Mouse (Mus musculus) CH12.LX (cell line): ENCODE measurements around the gene Ston1. TPM values are rescaled to one million over a fixed set of nuclear protein-coding genes. Genes with fewer than 3 reads are reported as not detected.

Experiments
- DNase-seq: peaks from one replicate; pipeline ENCODE4 v3.0.0-alpha.2; 2013; ENCODE audit errors: extremely low read depth
- H3K27ac ChIP-seq: 2 replicates; pipeline ENCODE4 v1.5.1; 2012; ENCODE audit warnings: low read depth, mild to moderate bottlenecking, control low read depth, moderate library complexity; ENCODE audit not compliant: insufficient read depth
- H3K27me3 ChIP-seq: replicated peaks from 2 replicates; pipeline ENCODE3; 2012; ENCODE audit warnings: inconsistent platforms
- H3K36me3 ChIP-seq, 2 experiments: replicated peaks in 1 of 2; 2 replicates each; pipeline versions ENCODE3 to v1.6.1; 2012; ENCODE audit warnings: inconsistent platforms in 1 of 2, low read length in 1 of 2, mild to moderate bottlenecking in 1 of 2, mixed read lengths in 1 of 2, moderate library complexity in 1 of 2; ENCODE audit not compliant: control insufficient read depth in 1 of 2, insufficient read depth in 1 of 2
- H3K4me1 ChIP-seq, 2 experiments: 2 replicates each; pipeline ENCODE4 v1.6.1; 2012; ENCODE audit warnings: inconsistent platforms in 1 of 2, moderate library complexity in 1 of 2; ENCODE audit not compliant: insufficient read depth in 2 of 2, control insufficient read depth in 1 of 2
- H3K4me2 ChIP-seq: 2 replicates; pipeline ENCODE4 v1.6.1; 2012; ENCODE audit warnings: low read depth, mild to moderate bottlenecking, control low read depth; ENCODE audit not compliant: poor library complexity, insufficient read depth, severe bottlenecking
- H3K4me3 ChIP-seq, 3 experiments: fragments of 150-350 bp in 1 of 3; sonication (generic) in 1 of 3; replicated peaks in 1 of 3; 2 replicates each; pipeline versions ENCODE3 to v1.5.1; 2011 to 2012; ENCODE audit warnings: low read depth in 2 of 3, low read length in 2 of 3, mild to moderate bottlenecking in 2 of 3, moderate library complexity in 2 of 3, control low read depth in 1 of 3, improper control_type of control experiment in 1 of 3, inconsistent platforms in 1 of 3, mixed read lengths in 1 of 3; ENCODE audit not compliant: poor library complexity in 1 of 3
- H3K79me2 ChIP-seq: replicated peaks from 2 replicates; pipeline ENCODE4 v1.6.1; 2012; ENCODE audit warnings: mild to moderate bottlenecking, moderate library complexity; ENCODE audit not compliant: control insufficient read depth, poor library complexity, insufficient read depth, severe bottlenecking; ENCODE audit errors: extremely low read depth
- H3K9ac ChIP-seq: 2 replicates; pipeline ENCODE4 v1.6.1; 2012; ENCODE audit warnings: low read depth, mild to moderate bottlenecking, control low read depth, moderate library complexity; ENCODE audit not compliant: insufficient read depth
- H3K9me3 ChIP-seq: replicated peaks from 2 replicates; pipeline ENCODE3; 2012; ENCODE audit warnings: low read length, inconsistent platforms, mixed read lengths
- BHLHE40 ChIP-seq: IDR thresholded peaks from 2 replicates; pipeline ENCODE4 v1.6.1; 2011; ENCODE audit warnings: mild to moderate bottlenecking, low read depth, low read length, improper control_type of control experiment
- CHD2 ChIP-seq: IDR thresholded peaks from 2 replicates; pipeline ENCODE4 v1.6.1; 2011; ENCODE audit warnings: low read length, improper control_type of control experiment
- GABPA ChIP-seq: IDR thresholded peaks from 2 replicates; pipeline ENCODE4 v1.6.1; 2012; ENCODE audit warnings: low read depth, low read length, improper control_type of control experiment, inconsistent platforms; ENCODE audit not compliant: insufficient replicate concordance
- HCFC1 ChIP-seq: IDR thresholded peaks from 2 replicates; pipeline ENCODE4 v1.6.1; 2012; ENCODE audit warnings: low read depth, mild to moderate bottlenecking, inconsistent platforms, low read length, improper control_type of control experiment
- JUN ChIP-seq: IDR thresholded peaks from 2 replicates; pipeline ENCODE4 v1.6.1; 2011; ENCODE audit warnings: low read depth, mild to moderate bottlenecking, low read length, improper control_type of control experiment, moderate library complexity; ENCODE audit not compliant: insufficient read depth
- JUND ChIP-seq: conservative IDR thresholded peaks from 2 replicates; pipeline ENCODE4 v1.6.1; 2011; ENCODE audit warnings: low read depth, low read length, improper control_type of control experiment
- KAT2A ChIP-seq: IDR thresholded peaks from 2 replicates; pipeline ENCODE4 v1.6.1; 2012; ENCODE audit warnings: low read length, improper control_type of control experiment, inconsistent platforms; ENCODE audit not compliant: insufficient replicate concordance
- MAFK ChIP-seq: IDR thresholded peaks from 2 replicates; pipeline ENCODE4 v1.6.1; 2011; ENCODE audit warnings: low read length, improper control_type of control experiment; ENCODE audit not compliant: insufficient replicate concordance
- MAX ChIP-seq: IDR thresholded peaks from 2 replicates; pipeline ENCODE4 v1.6.1; 2011; ENCODE audit warnings: low read length, improper control_type of control experiment
- MEF2A ChIP-seq: IDR thresholded peaks from 2 replicates; pipeline ENCODE4 v1.6.1; 2014; ENCODE audit warnings: low read depth, mild to moderate bottlenecking, inconsistent platforms, low read length, improper control_type of control experiment, borderline replicate concordance
- MXI1 ChIP-seq: IDR thresholded peaks from 2 replicates; pipeline ENCODE4 v1.6.1; 2011; ENCODE audit warnings: mild to moderate bottlenecking, low read depth, low read length, improper control_type of control experiment
- NRF1 ChIP-seq: IDR thresholded peaks from 2 replicates; pipeline ENCODE4 v1.6.1; 2014; ENCODE audit warnings: low read depth, mild to moderate bottlenecking, inconsistent platforms, low read length, improper control_type of control experiment, moderate library complexity
- PAX5 ChIP-seq: IDR thresholded peaks from 2 replicates; pipeline ENCODE4 v1.6.1; 2012; ENCODE audit warnings: low read length, inconsistent platforms, mixed read lengths
- POLR2A ChIP-seq: IDR thresholded peaks from 2 replicates; pipeline ENCODE4 v1.6.1; 2011; ENCODE audit warnings: low read depth, mild to moderate bottlenecking, improper control_type of control experiment, low read length
- RAD21 ChIP-seq: IDR thresholded peaks from 2 replicates; pipeline ENCODE4 v1.6.1; 2011; ENCODE audit warnings: low read depth, mild to moderate bottlenecking, low read length, improper control_type of control experiment, moderate library complexity
- RCOR1 ChIP-seq: conservative IDR thresholded peaks from 2 replicates; pipeline ENCODE4 v1.6.1; 2012; ENCODE audit warnings: low read depth, mild to moderate bottlenecking, inconsistent platforms, low read length, improper control_type of control experiment
- TBP ChIP-seq: conservative IDR thresholded peaks from 2 replicates; pipeline ENCODE4 v1.6.1; 2011; ENCODE audit warnings: low read depth, low read length, improper control_type of control experiment
- TCF12 ChIP-seq: IDR thresholded peaks from 2 replicates; pipeline ENCODE4 v1.6.1; 2014; ENCODE audit warnings: low read depth, mild to moderate bottlenecking, inconsistent platforms, low read length, improper control_type of control experiment
- USF1 ChIP-seq: IDR thresholded peaks from 2 replicates; pipeline ENCODE4 v1.6.1; 2014; ENCODE audit warnings: low read depth, mild to moderate bottlenecking, inconsistent platforms, low read length, improper control_type of control experiment
- USF2 ChIP-seq: conservative IDR thresholded peaks from 2 replicates; pipeline ENCODE4 v1.6.1; 2011; ENCODE audit warnings: low read depth, low read length, improper control_type of control experiment
- ZC3H11A ChIP-seq: IDR thresholded peaks from 2 replicates; pipeline ENCODE4 v1.6.1; 2012; ENCODE audit warnings: low read depth, mild to moderate bottlenecking, inconsistent platforms, low read length, improper control_type of control experiment
- ZKSCAN1 ChIP-seq: IDR thresholded peaks from 2 replicates; pipeline ENCODE4 v1.6.1; 2012; ENCODE audit warnings: low read depth, inconsistent platforms, low read length, improper control_type of control experiment, borderline replicate concordance
- ZNF384 ChIP-seq: IDR thresholded peaks from 2 replicates; pipeline ENCODE4 v1.6.1; 2012; ENCODE audit warnings: low read depth, low read length, improper control_type of control experiment, inconsistent platforms
- dilution Hi-C: fragments of 300-500 bp; cut with MboI; formaldehyde crosslinking; loops from 2 replicates; pipeline ENCODE4 v1.14.3; 2020; ENCODE audit warnings: low sequenced_read_pairs; ENCODE audit not compliant: extremely low pct_unique_long_range_greater_than_20kb, extremely low pct_ligation_motif_present
- in situ Hi-C: fragments of 300-500 bp; cut with MboI; formaldehyde crosslinking; loops from 3 replicates; pipeline ENCODE4 v1.14.3; 2019; ENCODE audit warnings: low sequenced_read_pairs, low pct_ligation_motif_present, low pct_unique_long_range_greater_than_20kb, mixed read lengths
- polyA plus RNA-seq: library from polyadenylated mRNA; unstranded; fragments of >175 nt; gene quantifications from 2 replicates; pipeline ENCODE4 v1.2.1, GENCODE M21; 2012; ENCODE audit warnings: low read depth; ENCODE audit not compliant: insufficient read length
- total RNA-seq, 2 experiments: library from RNA; depleted of rRNA; stranded (reverse); fragments of 300-350 nt in 1 of 2; fragments of >200 nt in 1 of 2; gene quantifications; 2 replicates each; pipeline ENCODE4 v1.2.3; 2012 to 2014

The Ston1 gene
- total and polyA plus RNA-seq, 3 experiments: 0.98 to 6.0 (median 1.1) TPM

- no peak overlapping the region for H3K9ac ChIP-seq
- H3K4me1 ChIP-seq: peaks cover 0 to 9% of the 10 kb centered on the region in 2 experiments; a peak in 2 of 4 replicates
- dilution Hi-C loops: no loop called here
- no peak overlapping the region for H3K27ac ChIP-seq
- peaks cover 0 to 18% of the 10 kb centered on the region in 2 experiments for H3K36me3 ChIP-seq
- H3K9me3 ChIP-seq: no peaks in the 10 kb centered on the region
- no peak overlapping the region for H3K4me2 ChIP-seq
- no peaks in the 10 kb centered on the region for H3K79me2 ChIP-seq
- TF ChIP-seq MXI1 (no peak), ZC3H11A (no peak), ZNF384 (no peak), MEF2A (no peak)
- no peaks in the 10 kb centered on the region for H3K27me3 ChIP-seq
- DNase-seq: no peak
- H3K4me3 ChIP-seq: no peak overlapping the region
- in situ Hi-C loops: loop anchor here (10.0 to 25.0 kb wide), 2 partner anchors 108 to 370 kb away; no protein-coding TSS in a partner anchor
Observed at GRCm38 (mm10) chr17:88632631-88633030, 35.1 kb downstream of the Ston1 start.

- Histone ChIP-seq H3K4me1 (peaks cover 0 to 4% of the 10 kb centered on the region in 2 experiments; a peak in 2 of 4 replicates), H3K36me3 (peaks cover 0 to 23% of the 10 kb centered on the region in 2 experiments), H3K4me3 (no peak overlapping the region), H3K4me2 (no peak overlapping the region), H3K27me3 (no peaks in the 10 kb centered on the region), H3K79me2 (no peaks in the 10 kb centered on the region), H3K9ac (no peak overlapping the region), H3K27ac (no peak overlapping the region), H3K9me3 (no peaks in the 10 kb centered on the region)
- TF ChIP-seq GABPA (no peak), POLR2A (no peak)
- in situ Hi-C loops (loop anchor here (10.0 to 25.0 kb wide), 2 partner anchors 111 to 374 kb away; no protein-coding TSS in a partner anchor), dilution Hi-C loops (no loop called here)
- no peak for DNase-seq
Observed at GRCm38 (mm10) chr17:88636076-88636475, 38.6 kb downstream of the Ston1 start.

GRCm38 (mm10) chr17:88636587-88636986, 39.1 kb downstream of the Ston1 start:
- TF ChIP-seq CHD2 (no peak), NRF1 (no peak), USF2 (no peak), RCOR1 (no peak), HCFC1 (no peak), RAD21 (no peak), ZKSCAN1 (no peak), KAT2A (no peak), TBP (no peak), MAFK (no peak), JUND (no peak), JUN (no peak), MAX (no peak), BHLHE40 (no peak), PAX5 (no peak), MXI1 (no peak), MEF2A (no peak), USF1 (no peak), TCF12 (no peak), ZC3H11A (no peak)
- Histone ChIP-seq H3K9me3 (no peaks in the 10 kb centered on the region), H3K4me2 (no peak overlapping the region), H3K27me3 (no peaks in the 10 kb centered on the region), H3K36me3 (peaks cover 0 to 23% of the 10 kb centered on the region in 2 experiments), H3K4me1 (peaks cover 0 to 4% of the 10 kb centered on the region in 2 experiments; a peak in 2 of 4 replicates), H3K27ac (no peak overlapping the region), H3K79me2 (no peaks in the 10 kb centered on the region), H3K9ac (no peak overlapping the region), H3K4me3 (no peak overlapping the region)
- DNase-seq: no peak
- in situ Hi-C loops (loop anchor here (10.0 to 25.0 kb wide), 2 partner anchors 112 to 374 kb away; no protein-coding TSS in a partner anchor), dilution Hi-C loops (no loop called here)
